ENCODE assay signal across 1 mouse cellular context in the genomic region with DNA sequence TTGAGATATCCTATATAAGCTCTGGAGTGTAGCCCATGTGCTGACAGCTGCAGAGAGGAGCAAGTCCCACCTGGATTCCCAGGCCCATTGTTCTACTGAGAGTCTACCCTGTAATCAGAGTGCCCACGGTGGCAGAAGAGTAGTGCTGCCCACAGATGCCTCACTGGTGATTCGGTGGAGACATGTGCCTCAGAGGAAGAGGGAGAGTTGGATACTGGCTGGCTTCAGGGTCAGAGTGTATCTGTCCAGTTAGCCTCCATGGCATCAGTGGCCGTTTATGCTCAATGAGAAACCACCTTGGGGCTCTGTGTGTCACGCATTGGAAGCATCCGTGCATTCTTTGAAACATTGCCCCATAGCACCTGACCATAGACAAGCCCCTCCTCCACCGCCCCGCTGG.
TF ChIP-seq lines count a peak whose summit lies in the region.

No protein-coding gene starts in this region.

TF ChIP-seq in MEL, 35 proteins besides CTCF, POLR2A, EP300 and RAD21:
- TF ChIP-seq ZNF384 (IDR thresholded peaks at IDR 0.05; ENCODE audit: low read depth, low read length) (no peak), UBTF (IDR thresholded peaks at IDR 0.05; ENCODE audit: borderline replicate concordance, insufficient read depth, low read depth, low read length) (no peak), HCFC1 (IDR thresholded peaks at IDR 0.05; ENCODE audit: low read depth, low read length) (no peak), ZMIZ1 (IDR thresholded peaks at IDR 0.05; ENCODE audit: low read depth, low read length) (no peak), POLR2AphosphoS2 (IDR thresholded peaks at IDR 0.05; ENCODE audit: low read length) (no peak), TAL1 (IDR thresholded peaks at IDR 0.05; ENCODE audit: low read length) (no peak), KAT2A (conservative IDR thresholded peaks at IDR 0.05; ENCODE audit: low read depth, low read length) (no peak), RCOR1 (IDR thresholded peaks at IDR 0.05; ENCODE audit: low read depth, low read length) (no peak), TCF12 (IDR thresholded peaks at IDR 0.05; ENCODE audit: low read depth, low read length) (no peak), MAX (IDR thresholded peaks at IDR 0.05; ENCODE audit: low read length) (no peak)
